Mouse (Mus musculus): ENCODE results near the gene Pfn4. TPM values are rescaled to one million over a fixed set of nuclear protein-coding genes. Genes with fewer than 3 reads are reported as not detected.
"Not testable (repeated sequence)": the region's sequence is repeated elsewhere in the genome, so short reads cannot be mapped to it uniquely, and the experiment has no call there.

Pfn4 gene
- total and polyA plus RNA-seq, 3 experiments = not detected

GRCm38 (mm10) chr12:4777734-4778133 is 8.9 kb downstream of the Pfn4 start:
- no peak for TF ChIP-seq NRF1 (IDR thresholded peaks at IDR 0.05; ENCODE audit: low read depth, low read length)
- no peak for TF ChIP-seq JUN (IDR thresholded peaks at IDR 0.05; ENCODE audit: insufficient read depth, low read depth, low read length)
- TF ChIP-seq HCFC1 (IDR thresholded peaks at IDR 0.05; ENCODE audit: low read depth, low read length) = no peak
- no peak for TF ChIP-seq CTCF (conservative IDR thresholded peaks at IDR 0.05 in 1 of 2, IDR thresholded peaks at IDR 0.05 in 1 of 2; ENCODE audit: low read depth in 2 of 2, low read length in 2 of 2)
- no peak for TF ChIP-seq KAT2A (IDR thresholded peaks at IDR 0.05; ENCODE audit: insufficient replicate concordance, low read length)
- TF ChIP-seq CHD2 (IDR thresholded peaks at IDR 0.05; ENCODE audit: low read length) = no peak
- H3K79me2 ChIP-seq (replicated peaks; ENCODE audit: control insufficient read depth, extremely low read depth, insufficient read depth, poor library complexity, severe bottlenecking) = no peaks in the 10 kb centered on the region
- no peak for DNase-seq (ENCODE audit: extremely low read depth)
- H3K4me1 ChIP-seq (ENCODE audit: control insufficient read depth in 1 of 2, insufficient read depth in 2 of 2) = peaks cover 0 to 6% of the 10 kb centered on the region in 2 experiments; a peak in 1 of 4 replicates
- no peak overlapping the region for H3K4me3 ChIP-seq (replicated peaks in 1 of 3; ENCODE audit: low read depth in 2 of 3, low read length in 2 of 3, poor library complexity in 1 of 3)
- H3K4me2 ChIP-seq (ENCODE audit: insufficient read depth, low read depth, poor library complexity, severe bottlenecking) = no peak overlapping the region
- dilution Hi-C loops (cut with MboI; ENCODE audit: extremely low pct_ligation_motif_present, extremely low pct_unique_long_range_greater_than_20kb, low sequenced_read_pairs) (no loop called here), in situ Hi-C loops (cut with MboI; ENCODE audit: low pct_ligation_motif_present, low pct_unique_long_range_greater_than_20kb, low sequenced_read_pairs) (no loop called here)
- H3K27me3 ChIP-seq (replicated peaks) = no peaks in the 10 kb centered on the region
- no peak overlapping the region for H3K9ac ChIP-seq (ENCODE audit: insufficient read depth, low read depth)
- no peaks in the 10 kb centered on the region for H3K36me3 ChIP-seq (replicated peaks in 1 of 2; ENCODE audit: control insufficient read depth in 1 of 2, insufficient read depth in 1 of 2, low read length in 1 of 2)
- H3K9me3 ChIP-seq (replicated peaks; ENCODE audit: low read length) = no peaks in the 10 kb centered on the region
- no peak overlapping the region for H3K27ac ChIP-seq (ENCODE audit: insufficient read depth, low read depth)

GRCm38 (mm10) chr12:4780245-4780644 is 11.4 kb downstream of the Pfn4 start:
- dilution Hi-C loops (cut with MboI; ENCODE audit: extremely low pct_ligation_motif_present, extremely low pct_unique_long_range_greater_than_20kb, low sequenced_read_pairs) = no loop called here
- no peak overlapping the region for H3K4me3 ChIP-seq (replicated peaks in 1 of 3; ENCODE audit: low read depth in 2 of 3, low read length in 2 of 3, poor library complexity in 1 of 3)
- DNase-seq (ENCODE audit: extremely low read depth) = no peak
- peaks cover 0 to 6% of the 10 kb centered on the region in 2 experiments; a peak in 1 of 4 replicates for H3K4me1 ChIP-seq (ENCODE audit: control insufficient read depth in 1 of 2, insufficient read depth in 2 of 2)
- no peaks in the 10 kb centered on the region for H3K27me3 ChIP-seq (replicated peaks)
- H3K9ac ChIP-seq (ENCODE audit: insufficient read depth, low read depth) = no peak overlapping the region
- no peak overlapping the region for H3K27ac ChIP-seq (ENCODE audit: insufficient read depth, low read depth)
- in situ Hi-C loops (cut with MboI; ENCODE audit: low pct_ligation_motif_present, low pct_unique_long_range_greater_than_20kb, low sequenced_read_pairs) = no loop called here
- H3K4me2 ChIP-seq (ENCODE audit: insufficient read depth, low read depth, poor library complexity, severe bottlenecking) = no peak overlapping the region
- TF ChIP-seq POLR2AphosphoS2 (IDR thresholded peaks at IDR 0.05; ENCODE audit: low read depth, low read length) = no peak
- TF ChIP-seq GABPA (IDR thresholded peaks at IDR 0.05; ENCODE audit: insufficient replicate concordance, low read depth, low read length) = no peak
- TF ChIP-seq MXI1 (IDR thresholded peaks at IDR 0.05; ENCODE audit: low read depth, low read length) = no peak
- TF ChIP-seq MEF2A (IDR thresholded peaks at IDR 0.05; ENCODE audit: borderline replicate concordance, low read depth, low read length) = no peak
- H3K36me3 ChIP-seq (replicated peaks in 1 of 2; ENCODE audit: control insufficient read depth in 1 of 2, insufficient read depth in 1 of 2, low read length in 1 of 2) = no peaks in the 10 kb centered on the region
- no peaks in the 10 kb centered on the region for H3K79me2 ChIP-seq (replicated peaks; ENCODE audit: control insufficient read depth, extremely low read depth, insufficient read depth, poor library complexity, severe bottlenecking)
- H3K9me3 ChIP-seq (replicated peaks; ENCODE audit: low read length) = no peaks in the 10 kb centered on the region

- Histone ChIP-seq H3K27me3 (replicated peaks) (no peaks in the 10 kb centered on the region), H3K9me3 (replicated peaks; ENCODE audit: low read length) (no peaks in the 10 kb centered on the region), H3K36me3 (replicated peaks in 1 of 2; ENCODE audit: control insufficient read depth in 1 of 2, insufficient read depth in 1 of 2, low read length in 1 of 2) (no peaks in the 10 kb centered on the region), H3K4me2 (ENCODE audit: insufficient read depth, low read depth, poor library complexity, severe bottlenecking) (no peak overlapping the region), H3K4me1 (ENCODE audit: control insufficient read depth in 1 of 2, insufficient read depth in 2 of 2) (peaks cover 0 to 6% of the 10 kb centered on the region in 2 experiments; a peak in 1 of 4 replicates), H3K79me2 (replicated peaks; ENCODE audit: control insufficient read depth, extremely low read depth, insufficient read depth, poor library complexity, severe bottlenecking) (no peaks in the 10 kb centered on the region), H3K4me3 (replicated peaks in 1 of 3; ENCODE audit: low read depth in 2 of 3, low read length in 2 of 3, poor library complexity in 1 of 3) (no peak overlapping the region), H3K27ac (ENCODE audit: insufficient read depth, low read depth) (no peak overlapping the region), H3K9ac (ENCODE audit: insufficient read depth, low read depth) (no peak overlapping the region)
- dilution Hi-C loops (cut with MboI; ENCODE audit: extremely low pct_ligation_motif_present, extremely low pct_unique_long_range_greater_than_20kb, low sequenced_read_pairs) = no loop called here
- TF ChIP-seq MXI1 (IDR thresholded peaks at IDR 0.05; ENCODE audit: low read depth, low read length) (no peak), CTCF (conservative IDR thresholded peaks at IDR 0.05 in 1 of 2, IDR thresholded peaks at IDR 0.05 in 1 of 2; ENCODE audit: low read depth in 2 of 2, low read length in 2 of 2) (peak in 1 of 2 experiments; percentile 25; a peak in 1 of 4 replicates)
- in situ Hi-C loops (cut with MboI; ENCODE audit: low pct_ligation_motif_present, low pct_unique_long_range_greater_than_20kb, low sequenced_read_pairs) = no loop called here
- DNase-seq (ENCODE audit: extremely low read depth) = no peak
Measured at GRCm38 (mm10) chr12:4781270-4781669, 12.4 kb downstream of the Pfn4 start.

- H3K27ac ChIP-seq (ENCODE audit: insufficient read depth, low read depth); H3K79me2 ChIP-seq (replicated peaks; ENCODE audit: control insufficient read depth, extremely low read depth, insufficient read depth, poor library complexity, severe bottlenecking); H3K4me3 ChIP-seq (replicated peaks in 1 of 3; ENCODE audit: low read depth in 2 of 3, low read length in 2 of 3, poor library complexity in 1 of 3); in situ Hi-C loops (cut with MboI; ENCODE audit: low pct_ligation_motif_present, low pct_unique_long_range_greater_than_20kb, low sequenced_read_pairs); H3K4me1 ChIP-seq (ENCODE audit: control insufficient read depth in 1 of 2, insufficient read depth in 2 of 2); dilution Hi-C loops (cut with MboI; ENCODE audit: extremely low pct_ligation_motif_present, extremely low pct_unique_long_range_greater_than_20kb, low sequenced_read_pairs); H3K36me3 ChIP-seq (replicated peaks in 1 of 2; ENCODE audit: control insufficient read depth in 1 of 2, insufficient read depth in 1 of 2, low read length in 1 of 2); DNase-seq (ENCODE audit: extremely low read depth); H3K27me3 ChIP-seq (replicated peaks); H3K9me3 ChIP-seq (replicated peaks; ENCODE audit: low read length); H3K9ac ChIP-seq (ENCODE audit: insufficient read depth, low read depth): not testable (repeated sequence)
- H3K4me2 ChIP-seq (ENCODE audit: insufficient read depth, low read depth, poor library complexity, severe bottlenecking) = peak overlapping the region; percentile 23; the same call in 1 of the 2 replicates
Measured at GRCm38 (mm10) chr12:4781725-4782404, 13.0 kb downstream of the Pfn4 start.

Measured in CH12.LX (cell line).